Mouse (Mus musculus) thymus, adult 2 months (tissue): ENCODE results near the gene Igsf9.

Experiments used
- CTCF ChIP-seq: fragments of 200-500 bp; IDR thresholded peaks from 2 replicates; pipeline ENCODE4 v1.5.1; 2012; ENCODE audit warnings: mild to moderate bottlenecking, control low read depth, low read length, moderate library complexity, borderline replicate concordance; ENCODE audit not compliant: control insufficient read depth, poor library complexity, insufficient read depth; ENCODE audit errors: extremely low read depth
- POLR2A ChIP-seq: fragments of 200-500 bp; IDR thresholded peaks from 2 replicates; pipeline ENCODE4 v1.6.1; 2012; ENCODE audit warnings: mild to moderate bottlenecking, low read length, control low read depth, moderate library complexity; ENCODE audit not compliant: control insufficient read depth, poor library complexity, insufficient read depth; ENCODE audit errors: extremely low read depth

DNA sequence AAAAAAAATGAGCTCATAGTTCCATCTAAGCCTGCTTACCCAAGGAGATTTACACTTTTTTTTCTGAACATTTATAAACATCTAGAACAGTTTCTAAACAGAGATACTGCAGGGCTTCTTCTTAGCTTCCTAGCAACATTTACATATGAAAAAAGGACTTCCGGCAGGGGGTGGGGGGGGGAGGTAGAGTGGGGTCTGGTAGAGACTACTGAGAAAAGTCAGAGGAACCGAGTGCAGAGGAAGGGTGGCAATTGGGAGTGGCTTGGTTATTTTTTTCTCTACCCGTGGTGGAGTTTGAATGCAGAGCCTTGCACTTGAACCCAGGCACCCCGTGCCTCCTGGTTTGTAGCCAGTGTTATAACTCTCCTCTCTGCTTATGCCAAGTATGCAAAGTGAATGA is 26.2 kb upstream of the Igsf9 start:
- TF ChIP-seq CTCF, result no peak
- TF ChIP-seq POLR2A, result no peak
